Mouse (Mus musculus): Measurements from ENCODE around the gene Pde4b. TPM values are rescaled to one million over a fixed set of nuclear protein-coding genes. Genes with fewer than 3 reads are reported as not detected.

Pde4b gene
- polyA plus RNA-seq, 1 experiment from 2014 or later, result 24.7 TPM

DNA sequence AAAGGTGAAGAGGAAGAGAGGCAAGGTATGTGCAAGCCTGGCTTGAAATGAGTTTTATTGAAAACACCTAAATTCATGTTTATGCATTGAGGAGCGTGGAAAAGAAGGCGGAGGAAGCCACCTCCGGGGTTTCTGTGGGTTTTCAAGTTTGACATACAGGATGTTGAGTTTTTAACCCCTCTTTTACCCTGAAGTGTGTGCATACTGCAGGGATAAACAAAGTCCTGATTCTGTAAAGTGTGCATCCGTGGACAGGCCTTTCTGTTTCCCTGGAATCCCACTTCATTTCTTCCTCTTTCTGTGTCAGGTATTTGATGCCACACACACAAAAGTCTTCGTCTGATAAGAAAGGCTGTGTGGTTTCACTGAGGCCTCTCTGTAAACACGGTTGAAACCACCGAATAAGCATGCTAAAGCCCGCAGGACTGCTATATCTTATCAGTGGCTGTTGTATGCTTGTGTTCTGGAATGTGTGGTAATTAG lies 481.8 kb downstream of the Pde4b start:
- peaks cover 4% of the 10 kb centered on the region; the same call in 1 of the 2 replicates for H3K27me3 ChIP-seq
- 0 out of 2 replicates have a peak overlapping the region, but pooled peaks have one; percentile 7 for H3K4me2 ChIP-seq (replicated peaks)
- H3K4me1 ChIP-seq, result peaks cover 31% of the 10 kb centered on the region
- H3K4me3 ChIP-seq, result no peak overlapping the region
- no peak overlapping the region for H3K27ac ChIP-seq (replicated peaks)
- H3K36me3 ChIP-seq, result no peaks in the 10 kb centered on the region
- H3K9me3 ChIP-seq, result no peaks in the 10 kb centered on the region
- no peak overlapping the region for H3K9ac ChIP-seq (replicated peaks)
- 18% methylated on average over 8 of the region's 8 CpGs for WGBS
- ATAC-seq (replicated peaks), result no peak

DNA sequence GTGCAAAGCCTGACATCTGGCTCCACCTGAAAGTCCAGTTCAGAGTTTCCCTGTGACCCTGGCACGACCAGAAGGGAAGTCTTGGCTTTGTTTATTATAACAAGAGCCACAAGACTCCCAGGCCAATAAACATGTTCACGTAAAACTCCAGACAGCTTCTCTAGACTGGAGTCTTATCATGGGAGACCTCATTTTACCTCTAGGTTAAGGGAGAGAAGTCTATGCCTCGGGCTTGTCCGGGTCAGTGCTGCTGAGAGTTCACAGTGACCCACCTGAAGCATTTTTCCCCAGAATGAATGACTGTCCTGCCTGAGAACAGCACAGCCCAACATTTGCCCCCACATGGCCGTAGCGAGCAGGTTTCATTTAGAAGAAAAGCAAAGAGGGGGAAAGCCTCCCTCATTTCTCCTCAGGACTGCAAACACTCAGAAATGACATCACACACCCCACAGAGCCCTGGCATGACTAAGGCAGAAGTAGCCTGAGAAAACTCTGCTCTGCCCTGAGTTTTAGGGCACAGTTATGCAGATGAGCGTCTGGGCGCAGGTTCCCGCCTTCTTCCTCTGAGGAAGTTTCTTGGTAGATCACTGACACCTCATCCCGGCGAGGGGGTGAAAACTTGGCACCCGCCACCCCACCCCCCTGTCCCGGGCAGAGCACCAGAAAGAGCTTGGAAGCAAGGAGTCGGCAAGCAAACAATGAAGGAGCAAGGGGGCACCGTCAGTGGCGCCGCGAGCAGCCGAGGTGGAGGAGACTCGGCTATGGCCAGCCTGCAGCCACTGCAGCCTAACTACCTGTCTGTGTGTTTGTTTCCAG lies 482.8 kb downstream of the Pde4b start:
- peaks cover 31% of the 10 kb centered on the region for H3K4me1 ChIP-seq
- no peaks in the 10 kb centered on the region for H3K36me3 ChIP-seq
- H3K9me3 ChIP-seq, result no peaks in the 10 kb centered on the region
- H3K4me3 ChIP-seq, result peak overlapping the region; percentile 43
- WGBS, result under 1% methylated on average over 20 of the region's 20 CpGs
- H3K27ac ChIP-seq (replicated peaks), result peak overlapping the region; percentile 53
- H3K27me3 ChIP-seq, result peaks cover 4% of the 10 kb centered on the region; the same call in 1 of the 2 replicates
- ATAC-seq (replicated peaks), result peak; percentile 77
- H3K4me2 ChIP-seq (replicated peaks), result peak overlapping the region; percentile 67
- H3K9ac ChIP-seq (replicated peaks), result peak overlapping the region; percentile 39

DNA sequence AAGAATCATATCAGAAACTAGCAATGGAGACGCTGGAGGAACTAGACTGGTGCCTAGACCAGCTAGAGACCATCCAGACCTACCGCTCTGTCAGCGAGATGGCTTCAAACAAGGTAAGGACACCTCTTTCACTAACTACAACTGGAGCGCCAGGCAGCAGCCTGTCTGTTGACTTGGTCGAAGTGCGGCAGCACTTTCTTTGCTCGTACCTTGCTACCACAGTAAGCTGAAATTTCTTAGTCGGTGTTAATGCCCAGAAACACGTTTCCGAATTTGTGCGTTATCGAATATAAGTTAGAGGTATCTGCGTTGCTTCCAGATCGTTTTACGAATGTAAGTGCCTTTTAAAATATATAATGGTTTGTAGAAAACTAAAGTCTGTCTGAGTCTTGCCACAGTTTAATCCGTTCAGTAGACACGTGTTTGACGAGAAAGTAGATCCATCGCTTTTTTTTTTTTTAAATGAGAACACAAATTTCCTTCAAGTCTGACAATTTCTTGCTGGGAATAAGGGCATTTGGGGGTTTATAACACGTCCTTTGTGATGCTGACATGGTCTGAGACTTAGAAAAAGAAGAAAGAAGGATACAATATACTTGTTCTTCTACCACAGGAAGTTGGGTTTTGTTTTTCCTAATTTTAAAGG lies 483.5 kb downstream of the Pde4b start:
- H3K9me3 ChIP-seq, result no peaks in the 10 kb centered on the region
- no peaks in the 10 kb centered on the region for H3K36me3 ChIP-seq
- H3K4me3 ChIP-seq, result peak overlapping the region; percentile 43
- WGBS, result 3% methylated on average over 20 of the region's 20 CpGs
- ATAC-seq (replicated peaks), result no peak
- H3K27ac ChIP-seq (replicated peaks), result peak overlapping the region; percentile 53
- peak overlapping the region; percentile 39 for H3K9ac ChIP-seq (replicated peaks)
- peaks cover 4% of the 10 kb centered on the region; the same call in 1 of the 2 replicates for H3K27me3 ChIP-seq
- peaks cover 31% of the 10 kb centered on the region for H3K4me1 ChIP-seq
- H3K4me2 ChIP-seq (replicated peaks), result peak overlapping the region; percentile 67

DNA sequence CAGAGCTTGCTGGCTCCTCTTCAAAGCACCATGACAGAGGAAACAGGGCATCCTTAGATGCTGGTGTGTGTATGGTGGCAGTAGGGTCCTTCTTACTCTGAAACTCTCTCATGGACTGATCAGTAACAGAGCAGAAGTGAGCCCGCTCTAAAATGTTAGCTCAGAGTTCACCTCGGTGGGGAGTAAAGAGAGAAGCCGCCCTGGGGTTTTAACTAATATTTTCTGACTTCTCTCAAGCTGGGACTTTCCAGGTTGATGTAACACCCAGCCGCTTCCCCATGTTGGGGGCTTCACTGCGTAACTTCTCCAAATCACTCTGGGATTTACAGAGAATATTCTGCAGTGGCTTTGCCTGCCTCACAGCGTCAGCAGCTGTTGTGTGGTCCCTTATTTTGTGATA lies 484.7 kb downstream of the Pde4b start:
- Histone ChIP-seq H3K9me3 (no peaks in the 10 kb centered on the region), H3K4me3 (peak overlapping the region; percentile 16), H3K27ac (replicated peaks) (no peak overlapping the region), H3K9ac (replicated peaks) (no peak overlapping the region), H3K4me2 (replicated peaks) (peak overlapping the region; percentile 30), H3K36me3 (no peaks in the 10 kb centered on the region), H3K4me1 (peaks cover 35% of the 10 kb centered on the region), H3K27me3 (peaks cover 4% of the 10 kb centered on the region; the same call in 1 of the 2 replicates)
- no peak for ATAC-seq (replicated peaks)
- 81% methylated on average over 6 of the region's 6 CpGs for WGBS

DNA sequence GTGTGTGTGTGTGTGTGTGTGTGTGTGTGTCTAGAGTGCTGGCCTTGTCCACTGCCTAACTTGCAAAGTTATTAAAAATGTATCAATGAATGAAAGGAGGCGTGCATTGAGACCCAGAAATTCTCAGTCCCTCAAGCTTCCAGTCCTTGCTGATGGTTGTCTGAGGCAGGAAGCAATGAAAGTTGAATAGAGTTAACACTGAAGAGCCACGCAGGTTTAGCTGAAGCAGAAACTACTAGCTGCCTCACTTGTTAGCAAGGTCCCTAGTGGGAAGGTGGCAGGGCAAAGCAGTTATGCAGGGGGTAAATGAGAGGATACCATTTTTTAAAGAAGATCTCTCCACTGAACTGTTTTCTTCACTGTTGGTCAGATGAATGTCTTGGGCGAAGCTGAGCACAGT lies 485.2 kb downstream of the Pde4b start:
- Histone ChIP-seq H3K36me3 (no peaks in the 10 kb centered on the region), H3K9me3 (no peaks in the 10 kb centered on the region), H3K4me2 (replicated peaks) (no peak overlapping the region), H3K9ac (replicated peaks) (no peak overlapping the region), H3K4me3 (no peak overlapping the region), H3K27me3 (peaks cover 4% of the 10 kb centered on the region; the same call in 1 of the 2 replicates), H3K27ac (replicated peaks) (no peak overlapping the region), H3K4me1 (peaks cover 35% of the 10 kb centered on the region)
- 74% methylated on average over 3 of the region's 3 CpGs for WGBS
- ATAC-seq (replicated peaks), result no peak

DNA sequence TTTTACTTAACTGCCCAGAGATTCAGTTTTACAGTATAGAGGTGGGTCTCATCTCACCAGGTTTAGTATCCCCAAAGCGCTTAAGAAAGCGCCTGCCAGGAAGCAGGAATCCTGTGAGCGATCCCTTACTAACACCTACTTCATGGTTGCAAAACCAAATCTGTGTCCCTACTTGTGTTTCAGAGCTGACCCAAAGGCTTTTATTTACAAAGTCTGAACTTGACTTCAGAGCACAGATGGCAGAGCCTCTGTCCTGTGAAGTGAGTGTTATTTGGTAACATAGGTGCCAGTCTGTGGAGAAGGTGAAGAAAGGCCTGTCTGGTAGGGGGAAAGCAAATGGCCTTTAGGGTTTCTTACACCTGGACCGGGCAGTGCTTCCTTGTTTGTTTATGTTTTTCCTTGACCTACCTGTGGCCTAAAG lies 486.0 kb downstream of the Pde4b start:
- WGBS, result 90% methylated on average over 4 of the region's 4 CpGs
- H3K4me2 ChIP-seq (replicated peaks), result no peak overlapping the region
- no peak overlapping the region for H3K4me3 ChIP-seq

DNA sequence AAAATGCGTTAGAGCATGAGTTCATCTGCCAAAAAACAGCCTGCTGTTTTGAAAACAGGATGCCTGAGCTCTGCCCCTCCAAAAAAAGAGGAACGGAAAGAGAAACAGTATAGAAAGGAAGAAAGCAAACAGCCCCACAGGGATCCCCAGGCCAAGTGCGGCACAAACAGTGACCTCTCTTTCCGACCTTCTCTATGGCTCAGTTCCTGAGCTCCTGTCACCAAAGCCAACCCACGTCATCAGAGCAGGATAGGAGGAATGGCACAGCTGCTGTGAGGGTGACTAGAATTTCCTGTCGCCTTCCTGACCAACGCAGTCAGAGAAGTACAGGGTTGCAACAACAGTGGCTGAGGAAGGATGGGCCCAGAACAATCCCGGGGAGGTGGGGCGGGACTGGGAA lies 486.9 kb downstream of the Pde4b start:
- H3K4me3 ChIP-seq, result no peak overlapping the region
- no peaks in the 10 kb centered on the region for H3K9me3 ChIP-seq

More for the DNA sequence above, 486.0 kb downstream of the Pde4b start:
- H3K36me3 ChIP-seq, result no peaks in the 10 kb centered on the region
- no peak overlapping the region for H3K27ac ChIP-seq (replicated peaks)
- no peak overlapping the region for H3K9ac ChIP-seq (replicated peaks)
- ATAC-seq (replicated peaks), result no peak
- H3K27me3 ChIP-seq, result peaks cover 4% of the 10 kb centered on the region; the same call in 1 of the 2 replicates
- H3K4me1 ChIP-seq, result peaks cover 29% of the 10 kb centered on the region
- H3K9me3 ChIP-seq, result no peaks in the 10 kb centered on the region

DNA sequence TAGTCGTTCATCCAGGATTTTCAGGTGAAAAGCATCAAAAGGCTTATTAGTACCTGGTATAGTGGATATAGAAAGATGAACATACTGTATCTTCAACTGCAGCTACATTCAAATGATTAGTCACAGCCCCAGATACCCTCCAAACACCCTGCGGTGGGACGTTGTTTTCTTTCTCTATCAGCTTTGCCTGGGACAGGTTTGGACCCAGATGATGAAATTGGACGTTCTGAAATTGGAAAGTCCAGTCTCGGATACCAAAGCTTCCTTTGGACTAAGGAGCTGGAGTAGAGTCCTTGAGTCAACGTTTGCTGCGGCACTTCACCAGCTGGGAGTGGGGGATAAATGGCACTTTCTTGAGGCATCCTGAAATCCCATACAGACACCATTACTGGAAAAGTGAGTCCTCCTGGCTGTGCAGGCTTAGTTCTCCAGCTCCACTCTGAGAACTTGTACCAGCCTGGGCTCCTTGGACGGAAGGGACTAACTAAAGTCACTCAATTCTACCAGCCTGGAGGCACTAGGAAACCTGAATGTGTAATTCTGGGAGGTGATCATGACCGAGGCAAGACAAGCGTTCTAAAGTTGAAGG lies 487.4 kb downstream of the Pde4b start:
- Histone ChIP-seq H3K27ac (replicated peaks) (no peak overlapping the region), H3K4me3 (no peak overlapping the region), H3K9me3 (no peaks in the 10 kb centered on the region), H3K4me1 (peaks cover 15% of the 10 kb centered on the region), H3K9ac (replicated peaks) (no peak overlapping the region), H3K27me3 (peaks cover 4% of the 10 kb centered on the region; the same call in 1 of the 2 replicates), H3K4me2 (replicated peaks) (no peak overlapping the region), H3K36me3 (no peaks in the 10 kb centered on the region)
- no peak for ATAC-seq (replicated peaks)
- WGBS, result 86% methylated on average over 10 of the region's 10 CpGs

More for the DNA sequence above, 486.9 kb downstream of the Pde4b start:
- 60% methylated on average over 9 of the region's 9 CpGs for WGBS
- H3K4me1 ChIP-seq, result peaks cover 20% of the 10 kb centered on the region
- no peak overlapping the region for H3K9ac ChIP-seq (replicated peaks)
- H3K36me3 ChIP-seq, result no peaks in the 10 kb centered on the region
- no peak overlapping the region for H3K27ac ChIP-seq (replicated peaks)
- peaks cover 4% of the 10 kb centered on the region; the same call in 1 of the 2 replicates for H3K27me3 ChIP-seq
- no peak for ATAC-seq (replicated peaks)
- no peak overlapping the region for H3K4me2 ChIP-seq (replicated peaks)

DNA sequence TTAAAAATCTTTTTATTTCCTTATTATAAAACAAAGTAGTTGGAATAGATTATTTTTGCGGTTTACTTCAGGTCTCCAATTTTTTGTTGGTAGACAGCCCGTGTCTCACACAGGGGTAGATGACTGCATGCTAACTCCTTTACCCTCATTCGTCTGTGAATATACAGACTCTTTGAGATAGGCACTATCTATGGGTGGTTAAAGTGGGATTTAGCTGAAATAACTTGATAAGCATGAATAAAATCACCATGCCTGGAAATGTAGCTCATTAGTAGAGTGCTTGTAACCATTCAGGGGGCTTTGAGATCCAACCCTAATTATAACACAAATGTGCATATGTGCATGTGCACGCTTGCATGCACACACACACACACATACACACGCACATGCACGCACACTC lies 488.8 kb downstream of the Pde4b start:
- 79% methylated on average over 6 of the region's 6 CpGs for WGBS
- no peaks in the 10 kb centered on the region for H3K9me3 ChIP-seq
- peaks cover 4% of the 10 kb centered on the region; the same call in 1 of the 2 replicates for H3K4me1 ChIP-seq

DNA sequence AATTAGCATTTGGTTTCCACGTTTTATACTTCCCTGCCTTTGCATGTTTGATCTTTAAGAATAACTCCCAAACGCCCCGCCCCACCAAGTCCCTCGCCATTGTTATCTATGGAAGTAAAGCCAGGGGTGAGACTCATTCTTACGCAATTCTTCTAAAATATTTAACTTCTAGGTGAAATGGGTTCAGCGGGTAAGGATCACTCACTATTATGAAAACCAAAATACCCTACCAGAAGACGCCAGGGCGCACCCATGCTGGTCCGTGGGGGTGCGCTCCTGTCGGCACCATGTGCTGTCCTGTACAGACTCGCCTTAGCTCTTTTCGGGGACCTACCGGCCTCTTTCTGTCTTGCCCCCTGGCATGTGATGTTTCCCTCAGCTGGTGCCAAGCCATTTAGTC lies 490.3 kb downstream of the Pde4b start:
- no peaks in the 10 kb centered on the region for H3K27me3 ChIP-seq
- H3K9ac ChIP-seq (replicated peaks), result no peak overlapping the region
- no peak overlapping the region for H3K4me3 ChIP-seq
- WGBS, result 86% methylated on average over 14 of the region's 14 CpGs
- no peak overlapping the region for H3K4me2 ChIP-seq (replicated peaks)
- H3K36me3 ChIP-seq, result no peaks in the 10 kb centered on the region
- H3K4me1 ChIP-seq, result 0 out of 2 replicates have a peak, but pooled peaks cover 4% of the 10 kb centered on the region
- H3K27ac ChIP-seq (replicated peaks), result no peak overlapping the region
- no peak for ATAC-seq (replicated peaks)
- no peaks in the 10 kb centered on the region for H3K9me3 ChIP-seq

More for the DNA sequence above, 488.8 kb downstream of the Pde4b start:
- no peak overlapping the region for H3K27ac ChIP-seq (replicated peaks)
- H3K4me3 ChIP-seq, result no peak overlapping the region
- H3K36me3 ChIP-seq, result no peaks in the 10 kb centered on the region
- no peak for ATAC-seq (replicated peaks)
- no peaks in the 10 kb centered on the region for H3K27me3 ChIP-seq
- H3K9ac ChIP-seq (replicated peaks), result no peak overlapping the region
- H3K4me2 ChIP-seq (replicated peaks), result no peak overlapping the region

DNA sequence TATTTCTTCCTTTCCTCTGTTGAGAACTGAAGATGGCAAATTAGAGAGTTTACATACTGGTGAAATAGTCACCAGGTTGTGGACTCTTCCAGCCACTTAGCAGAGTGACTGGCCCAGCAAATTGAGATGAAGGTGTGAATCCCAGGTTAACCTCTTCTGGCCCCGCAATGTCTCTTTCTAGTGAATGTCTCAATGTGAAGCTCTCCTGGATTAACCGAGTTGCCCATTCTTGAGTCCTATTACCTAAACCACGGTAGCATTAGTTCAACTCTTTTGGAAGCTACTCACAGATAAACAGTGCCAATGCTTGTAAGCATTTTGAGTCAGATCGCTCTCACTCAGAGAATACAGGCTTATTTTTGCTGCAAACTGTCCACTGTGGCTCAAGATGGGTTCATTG lies 491.7 kb downstream of the Pde4b start:
- no peak for ATAC-seq (replicated peaks)
- Histone ChIP-seq H3K36me3 (no peaks in the 10 kb centered on the region), H3K9ac (replicated peaks) (no peak overlapping the region), H3K4me2 (replicated peaks) (no peak overlapping the region), H3K27me3 (no peaks in the 10 kb centered on the region), H3K4me3 (no peak overlapping the region), H3K4me1 (0 out of 2 replicates have a peak, but pooled peaks cover 4% of the 10 kb centered on the region), H3K27ac (replicated peaks) (no peak overlapping the region), H3K9me3 (no peaks in the 10 kb centered on the region)
- 87% methylated on average over 4 of the region's 4 CpGs for WGBS

DNA sequence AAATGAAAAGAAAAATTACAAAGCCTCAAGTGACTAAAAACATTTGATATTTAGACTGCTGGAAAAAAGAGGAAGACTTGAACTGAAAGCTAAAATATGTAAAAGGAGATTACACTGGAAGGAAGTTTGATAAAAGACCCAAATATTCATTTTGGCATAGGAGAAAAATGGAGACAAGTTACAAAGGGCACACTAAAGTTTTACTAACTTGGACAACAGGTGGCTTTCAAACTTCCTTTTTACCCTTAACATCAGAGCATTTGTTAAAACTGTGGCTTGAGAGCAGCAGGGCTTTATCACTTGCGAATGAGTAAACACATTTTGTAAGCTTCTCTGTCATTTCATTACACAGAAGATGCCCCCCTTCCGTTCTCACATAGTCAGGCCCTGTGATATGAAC lies 492.4 kb downstream of the Pde4b start:
- no peak for ATAC-seq (replicated peaks)
- H3K4me2 ChIP-seq (replicated peaks), result no peak overlapping the region
- no peaks in the 10 kb centered on the region for H3K27me3 ChIP-seq
- H3K4me3 ChIP-seq, result no peak overlapping the region
- no peak overlapping the region for H3K27ac ChIP-seq (replicated peaks)
- H3K9me3 ChIP-seq, result no peaks in the 10 kb centered on the region
- no peak overlapping the region for H3K9ac ChIP-seq (replicated peaks)
- WGBS, result 86% methylated on average over 2 of the region's 2 CpGs
- peaks cover 7% of the 10 kb centered on the region; the same call in 1 of the 2 replicates for H3K4me1 ChIP-seq
- H3K36me3 ChIP-seq, result no peaks in the 10 kb centered on the region

Measured in forebrain, embryonic 15.5 days (tissue).